Mouse (Mus musculus): ENCODE measurements at regions not wholly inside any gene's neighbourhood (a gene's known extent, or its start where the extent isn't known, plus 50 kb on each side); places are given as distances from the start of the nearest gene placed in this dataset.

DNA sequence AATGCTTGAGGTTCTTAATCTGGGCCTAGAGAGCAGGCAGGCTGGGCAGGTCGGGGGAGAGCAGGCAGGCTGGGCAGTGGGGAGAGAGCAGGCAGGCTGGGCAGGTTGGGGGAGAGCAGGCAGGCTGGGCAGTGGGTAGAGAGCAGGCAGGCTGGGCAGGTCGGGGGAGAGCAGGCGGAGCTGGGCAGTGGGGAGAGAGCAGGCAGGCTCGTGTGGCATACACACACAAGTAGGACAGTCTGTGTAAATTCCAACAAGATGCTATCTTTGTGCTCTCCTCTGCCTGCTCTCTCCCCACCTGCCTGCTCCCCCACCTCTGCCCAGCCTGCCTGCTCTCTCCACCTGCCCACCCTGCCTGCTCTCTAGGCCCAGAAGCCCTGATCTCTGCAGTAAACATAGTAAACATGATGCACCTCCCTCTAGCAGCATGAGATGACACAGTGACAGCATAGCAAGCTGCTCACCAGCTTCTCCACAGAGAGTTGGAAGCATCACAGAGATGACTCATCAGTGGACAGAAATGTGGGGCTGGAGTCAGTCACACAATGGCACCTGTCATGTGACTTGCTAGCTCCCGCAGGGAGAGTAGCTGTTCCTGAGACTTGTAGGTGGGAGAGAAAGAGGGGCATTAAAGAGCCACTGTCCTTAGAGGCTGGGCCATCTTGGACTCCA lies 166.3 kb upstream of the Rpl38 start:
- TF ChIP-seq POLR2A (IDR thresholded peaks at IDR 0.05; ENCODE audit: low read depth, low read length), result no peak
- no peak for TF ChIP-seq CTCF (conservative IDR thresholded peaks at IDR 0.05; ENCODE audit: insufficient read depth, insufficient read length, low read depth, low read length)

Measured in kidney, adult 2 months (tissue).